Mouse (Mus musculus): ENCODE data around the gene Pml. TPM values are rescaled to one million over a fixed set of nuclear protein-coding genes. Genes with fewer than 3 reads are reported as not detected.
"Not testable (repeated sequence)": the region's sequence is repeated elsewhere in the genome, so short reads cannot be mapped to it uniquely, and the experiment has no call there.

Gene Pml
- polyA plus RNA-seq, 1 experiment: 10.4 TPM

DNA sequence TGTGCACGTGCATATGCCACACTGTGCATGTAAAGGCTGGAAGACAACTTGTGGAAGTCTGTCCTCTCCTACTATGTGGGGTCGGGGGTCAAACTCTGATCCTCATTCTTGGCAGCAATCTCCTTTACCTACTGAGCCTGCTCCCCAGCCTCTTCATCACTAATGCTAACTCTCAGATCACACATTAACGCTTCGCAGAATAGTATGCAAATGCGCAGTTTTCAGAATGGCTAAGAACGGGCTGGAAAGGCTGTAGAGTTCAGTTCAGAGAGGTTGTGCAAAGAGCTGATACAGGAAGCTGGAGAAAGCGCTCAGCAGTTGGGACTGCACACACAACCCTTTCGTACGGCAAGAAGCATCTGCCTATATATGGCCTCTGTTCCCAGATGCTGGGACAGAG, 23.3 kb upstream of the Pml start:
- H3K4me1 ChIP-seq (ENCODE audit: control insufficient read depth, insufficient read depth, low read length): peaks cover 8% of the 10 kb centered on the region
- no peak overlapping the region for H3K27ac ChIP-seq (ENCODE audit: insufficient read depth, low read length)
- H3K4me3 ChIP-seq (ENCODE audit: insufficient read depth, low read length): no peak overlapping the region
- no peak for TF ChIP-seq POLR2A (IDR thresholded peaks at IDR 0.05; ENCODE audit: extremely low read depth, insufficient read depth, low read length)
- TF ChIP-seq CTCF (IDR thresholded peaks at IDR 0.05; ENCODE audit: extremely low read depth, insufficient read depth, low read length): no peak

DNA sequence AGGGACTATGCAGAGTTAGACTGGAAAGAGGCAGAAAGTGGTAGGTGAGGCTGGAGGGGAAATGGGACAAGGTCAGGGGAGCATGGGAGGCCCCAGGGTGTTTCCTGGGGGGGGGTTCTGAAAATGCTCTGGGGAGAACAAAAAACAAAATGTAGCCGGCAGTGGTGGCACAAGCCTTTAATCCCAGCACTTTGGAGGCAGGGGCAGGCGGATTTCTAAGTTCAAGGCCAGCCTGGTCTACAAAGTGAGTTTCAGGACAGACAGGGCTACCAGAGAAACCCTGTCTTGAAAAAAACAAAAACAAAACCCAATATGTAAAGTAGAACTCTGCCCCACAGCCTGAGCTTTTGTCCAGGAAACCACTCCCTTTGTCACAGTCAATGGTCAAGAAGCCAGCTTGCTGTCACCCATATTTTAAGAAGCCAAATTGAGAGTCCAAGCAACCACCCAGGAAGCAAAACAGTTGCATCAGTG, 22.5 kb upstream of the Pml start:
- TF ChIP-seq CTCF (IDR thresholded peaks at IDR 0.05; ENCODE audit: extremely low read depth, insufficient read depth, low read length): no peak
- TF ChIP-seq POLR2A (IDR thresholded peaks at IDR 0.05; ENCODE audit: extremely low read depth, insufficient read depth, low read length): no peak
- Histone ChIP-seq H3K4me1 (ENCODE audit: control insufficient read depth, insufficient read depth, low read length) (peaks cover 8% of the 10 kb centered on the region), H3K4me3 (ENCODE audit: insufficient read depth, low read length) (no peak overlapping the region), H3K27ac (ENCODE audit: insufficient read depth, low read length) (no peak overlapping the region)

DNA sequence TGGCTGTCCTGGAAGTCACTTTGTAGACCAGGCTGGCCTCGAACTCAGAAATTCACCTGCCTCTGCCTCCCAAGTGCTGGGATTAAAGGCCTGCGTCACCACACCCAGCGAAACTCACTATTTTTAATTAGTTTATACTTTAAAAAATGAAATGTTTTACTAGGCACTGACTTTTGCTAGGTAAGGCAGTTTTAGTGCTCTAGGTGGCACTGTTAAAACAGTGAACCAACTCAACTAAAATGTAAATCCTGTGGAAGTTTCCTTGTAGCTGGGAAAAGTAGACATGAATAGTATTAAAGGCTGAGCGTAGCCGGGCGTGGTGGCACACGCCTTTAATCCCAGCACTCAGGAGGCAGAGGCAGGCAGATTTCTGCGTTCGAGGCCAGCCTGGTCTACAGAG, 22.0 kb upstream of the Pml start:
- not testable (repeated sequence) for H3K27ac ChIP-seq (ENCODE audit: insufficient read depth, low read length); H3K4me3 ChIP-seq (ENCODE audit: insufficient read depth, low read length); H3K4me1 ChIP-seq (ENCODE audit: control insufficient read depth, insufficient read depth, low read length)

DNA sequence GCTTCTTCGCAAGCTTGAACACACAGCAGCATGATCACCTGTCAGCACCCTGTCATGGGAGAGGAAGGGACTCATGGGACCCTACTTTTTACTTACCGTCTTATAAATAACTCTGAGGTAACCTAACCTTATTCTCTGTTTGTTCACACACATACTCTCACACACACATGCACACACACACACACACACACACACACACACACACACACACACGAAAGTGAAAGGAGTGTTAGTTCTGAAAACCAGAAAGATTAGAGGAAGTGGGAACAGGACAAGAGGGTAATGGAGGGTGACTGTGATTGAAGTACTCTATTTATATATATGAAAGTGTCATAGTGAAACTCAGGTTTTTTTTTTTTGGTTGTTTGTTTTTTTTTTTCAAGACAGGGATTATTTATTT, 21.5 kb upstream of the Pml start:
- no peak overlapping the region for H3K4me3 ChIP-seq (ENCODE audit: insufficient read depth, low read length)
- peaks cover 8% of the 10 kb centered on the region for H3K4me1 ChIP-seq (ENCODE audit: control insufficient read depth, insufficient read depth, low read length)
- TF ChIP-seq CTCF (IDR thresholded peaks at IDR 0.05; ENCODE audit: extremely low read depth, insufficient read depth, low read length): no peak
- no peak for TF ChIP-seq POLR2A (IDR thresholded peaks at IDR 0.05; ENCODE audit: extremely low read depth, insufficient read depth, low read length)
- no peak overlapping the region for H3K27ac ChIP-seq (ENCODE audit: insufficient read depth, low read length)

DNA sequence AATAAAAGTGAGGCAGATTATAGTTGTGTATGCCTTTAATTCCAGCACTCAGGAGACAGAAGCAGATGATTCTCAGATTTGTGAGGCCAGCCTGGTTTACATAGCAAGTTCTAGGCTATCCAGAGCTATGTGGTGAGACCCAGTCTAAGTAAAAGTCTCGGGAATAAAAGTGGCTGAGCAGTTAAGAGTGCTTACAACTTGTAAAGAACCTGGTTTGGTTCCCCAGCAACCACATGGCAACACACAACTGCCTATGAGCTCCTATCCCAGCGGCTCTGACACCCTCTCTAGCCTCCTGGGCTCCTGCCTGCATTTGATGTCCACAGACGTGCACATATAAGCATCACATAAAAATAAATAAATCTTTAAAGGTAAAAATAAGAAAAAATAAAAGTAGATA, 20.5 kb upstream of the Pml start:
- Histone ChIP-seq H3K27ac (ENCODE audit: insufficient read depth, low read length) (no peak overlapping the region), H3K4me1 (ENCODE audit: control insufficient read depth, insufficient read depth, low read length) (peaks cover 3% of the 10 kb centered on the region), H3K4me3 (ENCODE audit: insufficient read depth, low read length) (no peak overlapping the region)
- TF ChIP-seq CTCF (IDR thresholded peaks at IDR 0.05; ENCODE audit: extremely low read depth, insufficient read depth, low read length) (no peak), POLR2A (IDR thresholded peaks at IDR 0.05; ENCODE audit: extremely low read depth, insufficient read depth, low read length) (no peak)

DNA sequence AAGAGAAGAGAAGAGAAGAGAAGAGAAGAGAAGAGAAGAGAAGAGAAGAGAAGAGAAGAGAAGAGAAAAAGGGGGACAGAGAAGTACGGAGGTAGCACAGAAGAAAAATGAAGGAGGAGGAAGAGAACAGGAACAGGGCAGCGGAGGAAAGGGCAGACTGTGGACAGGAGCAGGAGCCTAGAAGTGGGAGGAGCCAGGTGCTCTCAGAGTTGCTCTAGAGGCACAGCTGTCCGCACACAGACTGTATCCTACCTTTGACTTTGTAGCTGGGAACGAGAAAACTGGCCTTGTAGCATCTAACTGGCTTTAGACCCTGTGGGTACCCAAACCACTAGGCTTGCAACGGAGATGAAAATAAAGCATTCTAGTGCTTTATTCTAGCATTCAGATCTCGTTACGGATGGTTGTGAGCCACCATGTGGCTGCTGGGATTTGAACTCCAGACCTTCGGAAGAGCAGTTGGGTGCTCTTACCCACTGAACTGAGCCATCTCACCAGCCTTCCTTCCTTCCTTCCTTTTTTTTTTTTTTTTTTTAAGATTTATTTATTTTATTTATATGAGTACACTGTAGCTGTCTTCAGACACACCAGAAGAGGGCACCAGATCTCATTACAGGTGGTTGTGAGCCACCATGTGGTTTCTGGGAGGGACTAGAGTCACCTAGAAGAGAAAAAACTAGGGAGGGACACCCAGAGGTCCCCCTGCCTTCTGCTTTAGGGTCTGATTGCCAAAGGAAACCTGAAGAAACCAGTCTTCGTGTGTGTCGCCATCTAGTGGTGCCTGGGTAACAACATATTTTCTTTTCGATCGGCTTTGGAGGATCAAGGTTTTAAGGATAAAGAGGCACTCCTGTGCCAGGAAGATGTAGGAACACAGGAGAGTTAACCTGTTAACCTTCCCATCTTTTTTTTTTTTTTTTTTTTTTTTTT, 19.1 kb upstream of the Pml start:
- Histone ChIP-seq H3K4me1 (ENCODE audit: control insufficient read depth, insufficient read depth, low read length) (no peaks in the 10 kb centered on the region; the same call in 1 of the 2 replicates), H3K27ac (ENCODE audit: insufficient read depth, low read length) (no peak overlapping the region), H3K4me3 (ENCODE audit: insufficient read depth, low read length) (no peak overlapping the region)
- no peak for TF ChIP-seq POLR2A (IDR thresholded peaks at IDR 0.05; ENCODE audit: extremely low read depth, insufficient read depth, low read length)
- TF ChIP-seq CTCF (IDR thresholded peaks at IDR 0.05; ENCODE audit: extremely low read depth, insufficient read depth, low read length): peak; percentile 69

DNA sequence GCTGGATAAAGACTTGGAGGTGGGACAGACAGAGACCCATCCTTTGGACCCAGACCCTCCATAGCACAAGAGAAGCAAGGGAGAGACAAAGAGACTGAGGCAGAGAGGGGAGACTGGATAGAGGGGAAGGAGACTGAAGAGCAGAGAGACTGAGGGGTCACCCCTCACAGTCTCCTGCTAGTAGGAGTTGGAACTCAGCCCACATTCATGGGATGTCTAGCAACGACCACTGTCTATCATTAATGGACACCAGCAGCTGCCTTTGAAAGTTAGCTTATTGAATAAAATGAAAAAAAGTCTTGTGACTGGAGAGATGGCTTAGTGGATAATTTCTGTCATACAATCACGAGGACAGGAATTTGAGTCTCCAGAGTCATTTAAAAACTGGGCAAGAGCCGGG, 17.5 kb upstream of the Pml start:
- H3K27ac ChIP-seq (ENCODE audit: insufficient read depth, low read length): peak overlapping the region; percentile 42; the same call in 1 of the 2 replicates

DNA sequence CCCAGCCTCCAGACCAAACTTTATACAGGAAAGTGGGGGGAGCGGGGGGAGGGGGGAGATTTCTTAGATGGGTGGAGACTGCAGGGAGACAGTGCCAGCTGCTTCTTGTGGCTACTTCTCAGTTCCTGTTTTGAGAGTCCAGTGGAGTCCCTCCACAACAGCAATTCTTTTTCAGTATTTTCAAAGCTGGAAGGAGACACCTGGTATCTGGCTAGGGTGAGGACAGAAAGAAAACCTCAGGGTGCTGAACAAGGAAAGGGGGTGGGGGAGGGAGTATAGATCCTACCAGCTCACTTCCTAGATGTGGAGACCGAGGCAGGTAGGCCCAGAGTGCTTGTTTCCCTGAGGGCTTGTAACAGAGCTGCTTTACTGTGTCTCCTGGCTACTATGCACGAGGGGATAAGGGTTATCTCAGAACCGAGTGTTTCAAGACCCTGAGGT, 17.0 kb upstream of the Pml start:
- no peak overlapping the region for H3K4me3 ChIP-seq (ENCODE audit: insufficient read depth, low read length)
- H3K27ac ChIP-seq (ENCODE audit: insufficient read depth, low read length): peak overlapping the region; percentile 42; the same call in 1 of the 2 replicates
- TF ChIP-seq POLR2A (IDR thresholded peaks at IDR 0.05; ENCODE audit: extremely low read depth, insufficient read depth, low read length) (no peak), CTCF (IDR thresholded peaks at IDR 0.05; ENCODE audit: extremely low read depth, insufficient read depth, low read length) (no peak)
- peaks cover 3% of the 10 kb centered on the region; the same call in 1 of the 2 replicates for H3K4me1 ChIP-seq (ENCODE audit: control insufficient read depth, insufficient read depth, low read length)

More for the DNA sequence above, 17.5 kb upstream of the Pml start:
- no peak overlapping the region for H3K4me3 ChIP-seq (ENCODE audit: insufficient read depth, low read length)
- peaks cover 2% of the 10 kb centered on the region; the same call in 1 of the 2 replicates for H3K4me1 ChIP-seq (ENCODE audit: control insufficient read depth, insufficient read depth, low read length)
- TF ChIP-seq POLR2A (IDR thresholded peaks at IDR 0.05; ENCODE audit: extremely low read depth, insufficient read depth, low read length) (no peak), CTCF (IDR thresholded peaks at IDR 0.05; ENCODE audit: extremely low read depth, insufficient read depth, low read length) (no peak)

DNA sequence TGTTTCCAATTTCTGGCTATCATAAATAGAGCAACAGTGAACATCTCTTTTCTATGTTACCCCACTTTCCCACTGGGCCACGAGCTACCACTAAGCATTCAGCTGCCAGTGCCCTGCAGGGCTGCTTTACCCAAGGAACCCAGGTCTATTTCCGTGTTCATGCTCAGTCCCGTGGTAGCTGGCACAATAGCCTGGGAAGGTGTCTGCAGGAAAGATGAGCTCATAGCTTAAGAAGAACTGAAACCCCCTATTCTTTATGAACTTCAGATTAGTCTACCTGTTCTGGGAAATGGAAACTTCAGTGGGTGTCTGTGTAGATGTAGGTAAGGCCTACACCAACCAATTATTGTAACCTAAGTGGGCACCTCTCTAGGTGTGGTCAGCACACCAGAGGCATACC, 15.8 kb upstream of the Pml start:
- Histone ChIP-seq H3K4me3 (ENCODE audit: insufficient read depth, low read length) (no peak overlapping the region), H3K27ac (ENCODE audit: insufficient read depth, low read length) (no peak overlapping the region), H3K4me1 (ENCODE audit: control insufficient read depth, insufficient read depth, low read length) (peaks cover 3% of the 10 kb centered on the region; the same call in 1 of the 2 replicates)
- TF ChIP-seq CTCF (IDR thresholded peaks at IDR 0.05; ENCODE audit: extremely low read depth, insufficient read depth, low read length): no peak
- TF ChIP-seq POLR2A (IDR thresholded peaks at IDR 0.05; ENCODE audit: extremely low read depth, insufficient read depth, low read length): no peak

DNA sequence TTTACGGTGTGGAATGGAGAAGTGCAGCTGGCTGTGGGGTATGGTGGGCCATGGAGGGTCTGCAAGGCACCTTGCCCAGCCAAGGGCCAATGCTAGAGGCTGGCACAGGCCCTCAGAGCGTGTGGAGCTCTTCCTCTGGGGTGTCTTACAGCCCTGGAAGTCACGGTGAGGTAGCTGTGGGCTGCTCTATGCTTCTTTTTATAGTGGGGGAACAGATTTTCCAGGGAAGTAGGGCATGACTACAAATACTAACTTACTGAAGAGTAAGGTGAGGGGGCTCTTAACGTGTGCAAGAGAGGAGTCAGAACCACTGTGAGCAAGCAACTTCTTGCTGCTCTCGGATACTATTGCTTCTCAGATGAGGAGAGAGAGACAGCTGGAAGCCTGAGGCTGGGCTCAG, 12.9 kb upstream of the Pml start:
- no peak overlapping the region for H3K27ac ChIP-seq (ENCODE audit: insufficient read depth, low read length)
- H3K4me1 ChIP-seq (ENCODE audit: control insufficient read depth, insufficient read depth, low read length): peaks cover 3% of the 10 kb centered on the region; the same call in 1 of the 2 replicates
- TF ChIP-seq CTCF (IDR thresholded peaks at IDR 0.05; ENCODE audit: extremely low read depth, insufficient read depth, low read length) (no peak), POLR2A (IDR thresholded peaks at IDR 0.05; ENCODE audit: extremely low read depth, insufficient read depth, low read length) (no peak)
- no peak overlapping the region for H3K4me3 ChIP-seq (ENCODE audit: insufficient read depth, low read length)
